Mouse (Mus musculus) MN1 (cell line): Measurements from ENCODE around the gene Zfand3.

Experiments used
- DNase-seq: peaks from one replicate; pipeline ENCODE4 v3.0.0-alpha.2; 2016; ENCODE audit warnings: low spot score

Gene Zfand3

DNA sequence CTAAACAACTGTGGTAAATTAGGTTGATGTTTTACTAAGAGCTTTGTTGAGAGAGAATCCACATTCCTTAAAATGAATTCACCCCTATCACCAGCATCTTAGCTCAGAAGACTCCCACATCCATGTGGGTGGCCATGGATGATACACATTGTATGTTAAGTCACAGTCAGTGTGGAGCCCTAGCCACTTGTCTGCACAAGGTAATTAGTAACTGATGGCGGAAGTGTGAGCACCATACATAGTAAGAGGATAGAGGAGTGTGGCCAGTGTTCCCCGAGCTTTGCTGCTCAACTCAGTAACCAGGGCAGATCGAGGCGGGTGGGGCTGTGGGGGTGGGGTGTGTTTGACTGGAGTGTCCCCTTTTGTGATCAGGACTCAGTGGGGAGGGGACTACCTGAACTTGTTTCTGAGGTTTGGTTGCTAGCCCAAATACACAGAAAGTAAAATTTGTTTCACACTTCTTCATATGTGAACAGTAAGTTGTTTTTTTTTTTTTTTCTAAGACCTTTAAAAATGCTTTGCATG is 99.2 kb downstream of the Zfand3 start:
- DNase-seq: no peak

DNA sequence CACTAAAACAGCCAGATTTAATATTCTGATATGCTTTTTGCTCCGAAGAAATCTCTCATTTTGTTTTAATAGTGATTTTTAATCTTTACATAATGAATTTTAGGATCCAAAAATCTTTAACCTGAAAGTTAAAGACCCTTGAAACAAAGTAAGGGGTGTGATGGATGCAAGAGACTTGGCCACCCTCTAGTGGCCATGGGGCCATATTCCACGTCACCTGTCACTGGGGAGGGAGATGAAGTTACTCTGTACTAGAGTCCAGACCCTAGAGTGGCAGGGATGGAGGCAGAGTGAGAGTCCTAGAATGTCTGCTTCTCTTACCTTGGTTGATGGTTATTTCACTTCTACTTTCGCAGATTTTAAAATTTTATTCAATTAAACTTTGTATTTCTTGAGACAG is 100.8 kb downstream of the Zfand3 start:
- DNase-seq: no peak

DNA sequence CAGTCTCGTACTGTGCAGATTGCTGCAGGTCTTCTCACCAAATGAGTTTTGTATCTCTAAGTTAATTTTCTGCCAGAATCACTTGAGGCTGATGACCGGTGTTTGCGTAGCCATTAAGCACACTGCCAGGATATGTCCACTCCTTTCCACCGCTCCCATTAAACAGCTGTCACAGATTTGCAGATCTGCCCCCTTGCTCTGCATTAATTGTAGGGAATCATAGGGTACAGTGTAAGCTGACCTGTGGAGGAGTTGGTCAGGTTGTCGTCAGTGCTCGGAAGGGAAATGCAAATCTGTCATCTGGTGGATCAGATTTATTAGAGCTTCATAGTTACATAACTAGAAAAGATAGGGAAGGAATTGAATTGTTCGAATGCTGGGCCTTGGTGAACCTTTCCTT is 106.1 kb downstream of the Zfand3 start:
- no peak for DNase-seq

DNA sequence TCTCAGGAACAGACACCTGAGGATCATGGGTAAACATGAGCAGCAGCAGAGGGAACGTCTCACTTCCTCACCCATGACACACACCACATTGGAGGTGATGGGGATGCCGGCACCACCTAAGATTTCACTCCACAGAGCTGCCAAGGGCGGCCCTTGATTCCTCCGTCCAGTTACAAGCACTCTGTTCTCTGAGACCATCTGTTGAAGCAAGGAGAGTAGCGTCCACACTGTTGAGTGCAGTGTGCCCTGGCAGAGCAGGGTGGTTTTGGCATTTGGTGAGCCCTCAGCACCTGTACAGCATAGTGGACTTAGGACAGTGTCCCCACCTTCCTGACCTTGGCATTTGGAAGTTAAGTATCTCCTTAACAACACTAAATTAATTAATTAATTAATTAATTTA is 107.0 kb downstream of the Zfand3 start:
- DNase-seq: no peak

DNA sequence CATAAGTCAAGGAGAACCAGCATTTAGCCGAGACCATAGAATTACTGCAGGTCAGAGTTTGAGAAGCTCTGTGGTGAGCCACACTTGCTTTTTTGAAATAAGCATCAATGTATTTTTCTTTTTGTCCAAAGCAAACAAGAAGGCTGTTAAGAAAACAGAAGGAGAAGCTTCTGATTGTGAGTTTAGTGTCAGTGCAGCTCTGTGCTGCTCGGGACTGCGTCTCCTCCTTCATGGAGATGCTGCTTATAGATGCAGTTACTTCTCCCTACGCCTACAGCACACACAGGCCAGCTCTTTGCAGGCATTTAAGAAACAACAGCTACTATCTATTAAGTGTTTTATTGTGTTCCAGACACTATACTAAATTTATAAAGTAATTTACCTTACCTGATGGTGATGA is 107.5 kb downstream of the Zfand3 start:
- DNase-seq: no peak

DNA sequence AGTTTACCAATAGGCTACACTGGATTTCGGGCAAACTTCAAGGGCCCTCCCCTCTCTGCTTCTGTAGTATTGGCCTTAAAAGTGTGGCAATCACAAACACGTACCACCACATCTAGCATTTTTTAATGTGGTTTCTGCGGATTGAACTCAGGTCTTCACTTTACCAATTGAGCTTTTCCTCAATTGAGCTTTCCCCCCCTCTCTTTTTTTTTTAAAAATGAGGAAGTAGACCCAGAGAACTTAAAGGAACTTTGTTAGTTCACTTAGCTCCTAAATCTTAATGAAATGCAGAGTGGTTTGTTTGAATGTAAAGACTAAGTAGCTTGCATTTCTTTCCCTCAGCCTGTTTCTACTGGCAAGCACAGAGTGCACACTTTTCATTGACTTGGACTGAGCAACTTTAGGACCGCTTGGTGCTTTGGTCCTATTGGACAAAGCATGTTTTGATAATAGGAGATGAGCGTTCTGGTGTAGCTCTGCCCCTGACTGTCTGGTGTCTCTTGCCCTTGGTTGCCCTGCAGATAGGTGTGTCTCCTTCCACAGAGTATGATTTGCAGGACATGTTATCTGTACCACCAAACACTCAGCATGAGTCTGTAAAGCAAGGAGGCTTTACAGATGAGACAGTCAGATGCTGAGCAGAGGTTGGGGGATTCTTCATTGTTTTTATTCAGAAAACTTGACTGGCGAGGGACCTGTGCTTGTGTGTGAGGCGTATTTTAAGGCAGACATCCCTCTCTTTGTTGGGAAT is 108.2 kb downstream of the Zfand3 start:
- DNase-seq: no peak

DNA sequence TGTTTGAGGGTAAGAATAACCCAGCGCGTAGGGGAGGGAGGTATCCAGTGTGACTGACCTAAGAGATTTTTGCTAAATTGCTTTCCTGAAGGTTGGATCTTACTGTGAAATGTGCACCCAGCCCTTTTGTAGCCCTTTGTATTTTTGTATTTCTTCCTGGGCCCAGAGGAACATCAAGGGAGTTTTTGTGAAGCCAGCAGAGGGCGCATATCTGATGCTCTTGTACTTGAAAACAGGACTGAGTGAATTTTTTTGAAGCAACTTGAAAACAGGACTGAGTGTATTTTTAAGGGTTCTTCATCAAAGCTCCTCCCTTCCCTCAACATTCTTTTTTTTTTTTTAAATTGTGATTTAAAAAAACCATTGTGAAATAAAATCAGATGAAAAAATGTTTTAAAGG is 110.2 kb downstream of the Zfand3 start:
- DNase-seq: no peak

DNA sequence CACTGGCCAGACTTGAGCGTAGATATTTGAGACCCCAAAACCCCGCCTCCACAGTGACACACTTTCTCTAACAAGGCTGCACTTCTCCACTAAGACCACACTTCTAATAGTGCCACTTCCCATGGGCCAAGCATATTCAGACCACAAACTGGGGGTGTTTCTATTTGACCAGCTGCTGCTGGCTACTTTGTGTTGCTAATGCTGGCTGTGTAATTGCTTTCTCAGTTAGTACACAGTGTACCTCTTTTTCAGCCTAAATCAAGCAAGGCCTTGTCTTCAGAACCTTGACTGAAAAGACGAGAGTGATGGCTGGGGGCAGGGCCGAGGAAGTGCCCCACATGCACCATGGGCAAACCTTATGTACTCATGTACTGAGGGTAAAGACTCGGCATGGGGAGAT is 111.7 kb downstream of the Zfand3 start:
- no peak for DNase-seq

DNA sequence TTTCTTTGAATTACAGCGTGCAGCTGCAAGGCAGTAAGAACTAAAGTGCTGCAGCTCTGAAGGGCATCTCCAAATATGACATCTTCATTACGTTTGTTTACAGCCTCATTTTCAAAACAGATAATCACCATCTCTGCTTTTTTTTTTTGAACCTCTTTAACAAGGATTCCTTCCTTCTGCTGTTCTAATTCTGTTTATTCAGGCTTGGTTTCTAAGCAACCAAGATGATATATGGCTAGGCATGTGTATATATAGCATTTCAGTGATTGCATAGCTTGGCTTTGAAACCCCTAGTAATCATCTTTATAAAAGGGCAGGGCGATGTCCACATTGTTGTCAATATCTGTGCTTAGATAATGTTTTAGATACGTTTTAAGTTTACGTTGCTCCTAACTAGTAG is 113.5 kb downstream of the Zfand3 start:
- DNase-seq: no peak

DNA sequence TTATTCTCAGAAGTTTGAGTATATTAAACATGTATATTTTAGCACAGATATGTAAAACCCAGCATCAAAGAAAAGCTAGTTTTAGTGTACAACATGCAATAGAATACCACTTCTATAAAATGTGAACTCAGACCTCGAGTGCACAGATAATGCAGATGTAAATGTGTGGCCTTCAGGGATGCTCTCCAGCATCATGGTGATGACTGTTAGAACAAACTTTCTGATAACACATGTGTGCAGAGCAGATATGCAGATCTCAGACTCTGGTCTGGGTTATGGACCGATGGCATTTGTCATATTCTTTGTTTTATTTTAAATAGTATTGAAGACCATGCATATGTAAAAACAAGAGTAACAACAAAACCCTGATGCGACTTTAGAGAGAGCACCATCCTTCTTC is 117.7 kb downstream of the Zfand3 start:
- no peak for DNase-seq

DNA sequence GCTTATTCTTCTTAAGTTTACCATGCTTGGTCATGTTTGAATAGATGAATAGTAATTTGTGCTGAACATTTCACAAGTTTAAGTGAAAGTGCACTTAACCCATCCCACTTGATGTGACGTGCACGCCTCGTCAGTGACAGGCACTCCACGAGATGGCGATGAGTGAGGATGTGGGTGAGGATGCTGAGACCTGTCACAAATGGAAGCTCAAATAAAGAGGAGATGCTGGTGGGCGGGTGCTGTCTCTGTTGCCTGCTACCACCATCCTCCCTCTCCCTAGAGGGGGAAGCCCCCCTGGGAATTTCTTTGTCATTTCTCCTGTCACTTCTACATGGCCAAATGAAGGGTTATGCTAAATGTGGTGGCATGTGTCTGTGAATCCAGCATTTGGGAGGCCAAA is 123.9 kb downstream of the Zfand3 start:
- DNase-seq: no peak

DNA sequence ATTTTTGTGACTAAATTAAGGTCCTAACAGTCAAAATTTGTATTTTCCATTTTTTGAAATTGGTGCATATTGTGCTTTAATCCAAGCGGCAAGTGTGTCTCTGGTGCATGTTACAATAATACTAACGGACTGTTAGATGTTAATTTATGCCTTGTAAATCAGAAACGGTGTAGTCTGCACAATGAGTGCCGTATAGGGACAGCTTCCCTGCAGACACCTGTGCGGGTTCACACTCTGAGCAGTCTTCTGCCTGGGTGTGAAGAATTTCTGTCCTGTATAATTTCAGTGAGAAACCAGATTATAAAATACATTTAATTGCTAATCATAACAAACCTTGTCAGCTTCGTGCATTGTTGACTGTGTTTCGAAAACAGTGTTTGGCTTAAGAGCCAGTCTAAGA is 124.7 kb downstream of the Zfand3 start:
- no peak for DNase-seq

DNA sequence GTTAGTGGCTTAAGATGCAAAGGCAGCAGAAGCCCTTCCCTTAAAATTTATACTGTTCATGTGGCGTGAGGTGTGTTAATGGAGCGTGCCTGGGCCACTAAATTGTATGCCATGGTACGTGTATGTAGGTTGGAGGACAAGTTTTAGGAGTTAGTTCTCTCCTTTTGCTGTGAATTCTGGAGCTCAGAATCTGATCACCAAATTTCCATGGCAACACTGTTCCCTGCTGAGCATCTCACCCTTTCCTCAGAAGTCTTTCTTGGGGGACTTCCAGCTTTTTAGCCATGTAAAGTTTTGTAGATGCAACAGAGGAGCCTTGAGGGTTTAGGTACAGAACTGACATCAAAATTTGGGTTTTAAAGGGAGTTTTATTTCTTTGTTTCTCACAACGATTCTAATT is 125.8 kb downstream of the Zfand3 start:
- DNase-seq: no peak

DNA sequence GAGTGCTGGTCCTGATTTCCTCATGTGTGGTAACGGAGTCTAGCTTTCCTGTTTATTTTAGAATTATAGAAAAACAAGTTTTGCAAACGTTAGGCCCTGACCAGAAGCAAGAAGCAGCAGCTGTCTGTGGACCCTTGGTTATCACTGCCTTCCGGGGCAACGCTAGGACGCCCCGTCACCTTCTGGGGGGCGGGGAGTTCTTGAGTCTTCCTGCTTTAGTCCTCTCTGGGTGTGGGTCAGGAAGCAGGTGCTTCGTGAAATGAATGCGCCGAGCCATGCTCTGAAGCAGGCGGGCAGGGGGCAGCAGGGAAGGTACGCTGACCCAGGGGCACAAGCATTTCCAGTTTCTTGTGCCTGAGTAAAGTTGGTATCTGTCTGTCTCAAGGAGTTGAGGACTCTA is 129.1 kb downstream of the Zfand3 start:
- DNase-seq: no peak

DNA sequence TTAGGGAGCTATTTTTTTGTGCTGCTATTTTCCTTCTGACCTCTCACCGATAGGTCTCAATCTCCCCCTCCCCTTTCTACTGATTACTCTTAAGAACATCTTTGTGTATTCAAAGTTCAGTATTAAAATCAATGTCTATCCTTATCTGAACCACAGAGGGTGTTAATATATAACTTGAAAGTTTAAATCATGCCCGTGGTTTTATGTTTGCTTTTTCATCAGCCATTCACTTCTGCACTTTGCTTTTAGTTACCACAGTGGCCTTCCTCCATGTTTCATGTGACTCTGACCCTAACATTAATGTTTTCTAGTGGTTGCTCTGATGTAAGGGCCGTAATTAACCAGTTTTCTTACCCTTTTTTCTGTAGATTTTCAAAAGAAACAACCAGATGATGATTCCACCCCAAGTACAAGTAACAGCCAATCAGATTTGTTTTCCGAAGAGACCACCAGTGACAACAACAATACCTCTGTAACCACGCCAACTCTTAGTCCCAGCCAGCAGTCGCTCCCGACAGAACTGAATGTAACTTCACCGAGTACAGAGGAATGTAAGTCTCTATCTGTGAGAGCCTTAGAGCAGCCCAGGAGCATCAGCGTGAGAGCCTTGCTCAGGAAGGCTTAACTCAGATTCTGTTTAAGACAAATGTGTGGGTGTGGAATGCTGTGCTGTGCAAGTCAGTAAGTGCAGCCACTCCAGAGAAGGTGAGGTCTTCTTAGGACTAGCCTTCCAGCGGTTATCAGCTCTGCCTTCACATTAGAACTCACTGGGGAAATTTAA is 130.6 kb downstream of the Zfand3 start:
- no peak for DNase-seq

DNA sequence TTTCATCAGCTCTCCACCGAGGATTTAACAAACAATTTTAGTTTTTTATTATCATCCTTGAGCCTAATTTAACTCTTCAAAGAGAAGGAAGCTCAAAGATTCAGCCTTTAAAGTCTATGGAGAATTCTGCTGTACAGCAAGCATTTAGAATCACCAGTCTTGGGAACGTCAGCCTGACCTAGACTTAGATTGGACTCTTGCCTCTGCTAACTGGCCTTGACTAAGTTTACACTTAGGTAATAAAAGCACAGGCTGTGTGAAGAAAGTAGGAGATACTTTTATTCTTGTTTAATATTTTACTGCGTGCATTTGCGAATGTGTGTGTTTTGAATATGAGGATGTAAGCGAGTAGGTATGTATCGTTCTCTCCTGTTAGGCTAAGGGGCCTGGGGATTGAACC is 131.4 kb downstream of the Zfand3 start:
- no peak for DNase-seq

DNA sequence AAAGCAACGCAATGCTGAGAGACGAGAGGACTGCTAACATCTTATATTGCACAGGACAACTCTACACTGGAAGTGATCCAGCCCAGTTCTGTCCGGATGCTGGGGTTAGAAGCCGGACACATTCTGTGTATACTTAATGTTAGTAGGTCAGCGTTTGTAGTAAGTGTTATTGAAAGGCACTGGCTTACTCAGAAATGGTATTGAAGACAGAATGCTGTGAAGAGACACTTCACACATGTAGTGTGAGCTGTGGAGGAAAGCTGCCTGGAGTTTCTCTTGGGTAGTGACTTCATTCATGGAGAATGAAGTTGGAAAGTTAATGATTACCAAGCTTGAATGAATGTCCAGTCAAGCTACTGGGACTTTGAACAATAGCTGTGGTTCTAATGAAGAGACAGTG is 132.2 kb downstream of the Zfand3 start:
- no peak for DNase-seq

DNA sequence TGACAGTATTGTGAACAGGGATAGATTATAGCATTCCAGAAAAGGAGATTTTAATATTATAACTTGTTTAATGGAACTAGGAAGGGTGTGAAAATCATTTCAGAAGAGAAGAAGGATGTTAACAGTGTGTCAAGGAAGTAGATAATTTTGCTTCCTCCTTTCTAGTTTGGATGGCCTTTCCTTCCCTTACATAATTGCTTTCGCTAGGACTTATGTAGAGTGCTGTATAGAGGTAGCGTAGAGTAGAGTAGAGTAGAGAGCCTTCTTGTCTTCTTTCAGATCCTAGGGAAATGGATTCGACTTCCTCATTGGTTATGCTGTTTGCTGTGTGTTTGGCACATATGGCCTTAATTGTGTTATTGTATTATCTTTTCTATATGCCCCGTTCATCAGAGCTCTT is 132.6 kb downstream of the Zfand3 start:
- DNase-seq: no peak

DNA sequence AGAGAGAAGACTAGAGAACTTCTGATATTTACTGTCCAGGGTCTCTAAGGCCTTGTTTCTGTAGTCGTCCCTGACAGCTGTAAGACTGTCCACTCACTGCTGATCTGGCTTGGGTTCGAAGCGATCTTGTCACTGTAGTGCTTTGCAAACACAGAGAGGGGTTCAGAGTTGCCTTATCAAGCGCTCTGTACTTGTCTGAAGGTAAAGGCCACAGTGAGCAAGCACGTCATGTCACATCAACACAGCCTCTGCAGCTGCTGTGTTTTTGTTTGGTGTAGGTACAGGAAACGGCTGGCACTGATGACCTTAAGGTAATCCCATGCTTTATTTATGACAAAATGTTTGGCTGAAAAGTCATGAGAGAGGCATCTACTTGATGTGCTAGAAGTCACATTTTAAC is 139.6 kb downstream of the Zfand3 start:
- DNase-seq: no peak

DNA sequence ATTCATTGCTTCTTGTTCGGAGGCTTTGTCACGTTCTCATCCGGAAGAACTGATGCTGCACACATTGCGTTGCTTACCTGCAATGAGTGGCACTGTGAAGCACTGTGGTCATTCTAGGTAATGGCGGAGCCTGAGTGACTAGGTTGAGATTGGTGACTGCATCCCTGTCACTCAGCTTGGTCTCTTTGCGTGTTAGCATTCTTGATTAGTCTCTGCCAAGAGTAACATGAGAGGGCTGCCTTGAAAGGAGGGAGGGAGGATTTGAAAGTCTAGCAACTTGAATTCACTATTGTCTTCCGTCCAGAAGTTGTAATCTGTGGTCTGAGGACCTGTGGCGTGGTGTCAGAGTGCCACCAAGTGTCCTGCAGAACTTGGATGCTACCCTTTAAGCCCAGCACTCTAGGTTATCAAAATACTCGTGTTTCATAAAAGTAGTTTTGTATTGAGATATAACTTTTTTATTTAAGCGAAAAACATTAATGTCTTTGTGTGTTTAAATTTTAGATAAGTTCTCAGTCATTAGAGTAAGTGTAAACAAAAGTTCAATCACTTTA is 141.1 kb downstream of the Zfand3 start:
- no peak for DNase-seq

DNA sequence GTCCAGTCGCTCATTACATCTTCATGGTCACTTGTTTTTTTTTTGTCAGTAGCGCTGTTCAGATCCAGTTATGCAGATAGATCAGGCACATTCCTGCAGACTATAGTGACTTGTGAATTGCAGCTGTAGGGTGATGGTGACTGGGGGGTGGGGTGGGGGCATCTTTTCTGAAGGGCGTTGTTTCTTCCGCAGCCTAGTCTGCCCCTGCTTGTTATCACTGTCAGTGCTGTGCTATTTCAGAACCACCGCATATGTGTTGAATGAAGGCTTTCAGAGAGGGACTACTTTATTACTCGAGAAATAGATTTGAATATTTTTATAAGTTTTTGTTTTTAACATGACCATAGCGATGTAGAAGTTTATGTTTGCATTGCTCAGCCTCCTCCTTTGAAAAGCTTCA is 142.0 kb downstream of the Zfand3 start:
- DNase-seq: no peak

DNA sequence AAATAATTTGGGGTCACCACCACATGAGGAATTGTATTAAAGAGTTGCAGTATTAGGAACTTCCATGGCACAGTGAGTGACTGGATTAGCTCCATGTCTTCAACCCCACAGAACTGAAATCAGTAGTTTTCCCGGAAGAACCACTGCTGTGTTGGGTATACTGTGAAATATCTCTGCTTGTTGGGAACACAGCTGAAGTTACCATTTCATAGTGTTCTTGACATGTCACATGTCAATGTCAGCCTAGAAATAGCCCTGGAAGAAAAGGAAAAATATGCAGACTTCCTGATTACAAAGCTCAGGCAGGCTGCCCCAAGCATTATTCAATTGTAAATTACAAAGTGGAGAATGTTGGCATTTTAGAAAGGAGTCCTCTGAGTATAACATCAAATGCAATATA is 143.4 kb downstream of the Zfand3 start:
- DNase-seq: no peak

DNA sequence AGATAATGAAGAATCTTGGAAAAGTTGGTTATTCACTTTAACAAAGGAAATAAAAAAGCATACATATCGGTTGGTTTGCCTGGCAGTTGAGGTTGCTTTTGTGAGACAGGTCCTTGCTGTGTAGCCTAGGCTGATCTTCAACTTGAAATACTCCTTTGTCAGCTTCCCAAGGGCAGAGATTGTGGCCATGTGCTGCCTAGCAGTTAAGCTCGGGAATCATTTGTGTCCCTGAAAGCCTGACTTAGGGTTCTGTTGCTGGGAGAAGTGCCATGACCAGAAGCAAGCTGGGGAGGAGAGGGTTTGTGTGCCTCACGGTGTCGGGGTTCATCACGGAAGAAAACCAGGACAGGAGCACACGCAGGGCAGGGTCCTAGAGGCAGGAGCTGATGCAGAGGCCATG is 143.8 kb downstream of the Zfand3 start:
- no peak for DNase-seq
